Mouse (Mus musculus) activated CD4-positive, CD25-positive, alpha-beta regulatory T cell, adult 9 weeks (primary cell): Measurements from ENCODE around the gene Kdm2b. TPM values are rescaled to one million over a fixed set of nuclear protein-coding genes. Genes with fewer than 3 reads are reported as not detected.

Experiments
- polyA plus RNA-seq: library from polyadenylated mRNA; unstranded; fragments of 100-300 nt; shearing (Covaris generic); gene quantifications from one replicate; pipeline ENCODE4 v1.2.1, GENCODE M21; 2017

Gene Kdm2b
- polyA plus RNA-seq = 50.8 TPM

GRCm38 (mm10) chr5:122989551-122990330 is at the start of gene Kdm2b:
Gene Kdm2b, minus strand, starts transcription at chr5:122989823.

GRCm38 (mm10) chr5:123014753-123015701 is 25.4 kb upstream of the Kdm2b start, which contains the start of gene Orai1:
Gene Orai1, plus strand, starts transcription at chr5:123015074.

DNA sequence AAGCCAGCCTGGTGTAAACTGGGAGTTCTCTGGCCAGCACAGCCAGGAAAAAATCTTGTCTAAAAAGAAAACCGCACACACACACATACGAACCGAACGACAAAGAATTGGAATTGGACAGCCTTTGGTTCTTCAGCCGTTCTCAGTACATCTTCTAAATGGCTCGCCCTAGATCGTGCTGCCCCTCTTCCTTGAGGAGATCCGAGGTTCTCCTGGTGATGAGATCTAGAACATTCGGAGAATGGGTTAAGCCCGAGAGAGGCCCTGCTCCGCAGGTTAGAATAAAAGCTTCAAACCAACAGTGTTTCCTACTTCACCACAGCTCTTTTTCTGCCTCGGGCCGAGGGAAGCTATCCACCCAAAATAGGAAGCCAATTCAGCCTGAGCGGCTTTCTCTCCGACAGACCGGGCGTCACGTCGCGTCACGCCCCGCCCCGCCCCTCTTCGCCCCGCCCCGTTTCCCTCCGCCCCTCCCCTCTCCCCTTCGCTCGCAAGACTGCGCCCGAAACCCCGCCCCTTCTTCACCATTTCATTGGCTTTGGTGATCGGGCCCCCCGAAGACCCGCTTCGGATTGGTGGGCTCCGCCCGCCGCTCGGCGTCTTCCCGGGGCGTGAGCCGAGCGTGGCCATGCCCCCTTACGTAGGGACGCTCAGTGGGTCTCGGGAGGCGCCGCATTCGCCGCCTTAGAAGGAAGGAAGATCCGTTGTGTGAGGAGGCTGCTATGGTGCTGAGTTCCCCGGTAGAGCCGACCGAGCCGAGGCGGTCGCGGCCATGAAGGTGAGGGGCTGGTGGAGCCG is 139.9 kb downstream of the Kdm2b start, which contains the start of gene Rnf34:
Gene Rnf34 (plus strand): TSS at position 528 of the 798 bp plus-strand sequence.

DNA sequence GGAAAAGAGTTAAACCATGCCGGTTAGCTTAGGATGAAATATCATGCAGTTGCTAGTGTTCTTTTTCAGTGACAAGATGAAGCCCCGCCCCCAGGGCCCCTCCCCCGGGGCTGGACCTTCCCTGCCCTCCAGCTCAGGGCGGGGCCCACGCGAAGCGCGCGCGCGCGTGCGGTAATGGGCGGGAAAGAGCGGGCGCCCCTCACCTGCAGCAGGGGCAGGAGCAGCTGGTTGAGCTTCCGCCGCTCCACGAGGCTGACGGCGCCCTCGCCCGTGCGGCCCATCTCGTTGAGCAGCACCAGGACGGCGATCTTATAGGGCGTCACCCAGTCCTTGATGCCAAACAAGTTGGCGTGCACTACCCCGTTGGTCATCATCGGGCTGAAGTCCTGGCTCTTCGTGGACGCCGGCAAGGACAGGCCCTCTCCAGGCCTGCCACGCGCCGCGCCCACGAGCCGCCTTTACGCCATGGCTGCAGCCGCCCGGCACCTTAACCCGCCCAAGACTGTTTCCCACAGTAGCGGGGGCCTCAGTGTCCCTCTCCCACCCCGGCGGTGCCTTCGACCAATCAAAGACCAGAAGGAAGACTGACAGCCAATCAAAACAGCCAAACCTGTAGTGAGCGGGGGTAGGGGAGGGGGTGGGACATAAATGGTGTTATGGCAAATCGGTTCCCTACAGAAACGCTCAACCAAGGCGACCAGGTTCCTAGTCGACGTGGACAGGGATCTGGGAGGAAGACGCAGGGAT is 168.7 kb downstream of the Kdm2b start, which contains the start of gene Anapc5:
Gene Anapc5 (minus strand): TSS at position 563 of the 747 bp plus-strand sequence.

Other genes with a start within 250 kb of the Kdm2b start
- 7.8 TPM for gene Camkk2, start 210.4 kb downstream of the Kdm2b start, polyA plus RNA-seq
- gene Anapc5, start 168.5 kb downstream of the Kdm2b start, polyA plus RNA-seq = 243 TPM
- gene Rnf34, start 139.8 kb downstream of the Kdm2b start, polyA plus RNA-seq = 47.2 TPM
- gene Orai1, start 25.3 kb upstream of the Kdm2b start, polyA plus RNA-seq = 12.2 TPM
- gene Morn3, start 57.2 kb upstream of the Kdm2b start, polyA plus RNA-seq = 0.84 TPM
- 7.0 TPM for gene Tmem120b, start 78.6 kb upstream of the Kdm2b start, polyA plus RNA-seq
- 271 TPM for gene Rhof, start 142.9 kb upstream of the Kdm2b start, polyA plus RNA-seq
- gene Setd1b, start 152.4 kb upstream of the Kdm2b start, polyA plus RNA-seq = 2.8 TPM
- 57.3 TPM for gene Psmd9, start 179.6 kb upstream of the Kdm2b start, polyA plus RNA-seq
- gene Hpd, start 192.9 kb upstream of the Kdm2b start, polyA plus RNA-seq = not detected